Mouse (Mus musculus) midbrain, embryonic 14.5 days (tissue): ENCODE data around the gene F7. TPM values are rescaled to one million over a fixed set of nuclear protein-coding genes. Genes with fewer than 3 reads are reported as not detected.

Source experiments
- ATAC-seq: fragments of 200-750 bp; cut with Nextera tagmentation; 2 replicates; pipeline ENCODE4 v1.8.0; 2017; ENCODE audit warnings: moderate number of reproducible peaks, moderate library complexity; ENCODE audit not compliant: low FRiP score, low TSS enrichment
- DNase-seq: peaks from one replicate; pipeline ENCODE4 v3.0.0-alpha.2; 2015
- H3K27ac ChIP-seq: fragments of 300-500 bp; sonication (generic); replicated peaks from 2 replicates; pipeline ENCODE4 v1.5.1; 2014; ENCODE audit warnings: mild to moderate bottlenecking, low read depth, low read length, moderate library complexity
- H3K27me3 ChIP-seq: fragments of 300-500 bp; sonication (generic); 2 replicates; pipeline ENCODE4 v1.6.1; 2014; ENCODE audit warnings: low read length, control low read depth, mixed read lengths; ENCODE audit not compliant: control insufficient read depth, insufficient read depth
- H3K36me3 ChIP-seq: fragments of 300-500 bp; sonication (generic); 2 replicates; pipeline ENCODE4 v1.6.1; 2014; ENCODE audit warnings: low read length, control low read depth; ENCODE audit not compliant: control insufficient read depth, insufficient read depth
- H3K4me1 ChIP-seq: fragments of 300-500 bp; sonication (generic); 2 replicates; pipeline ENCODE4 v1.6.1; 2014; ENCODE audit warnings: mild to moderate bottlenecking, antibody characterized with exemption, low read length, control low read depth; ENCODE audit not compliant: control insufficient read depth, insufficient read depth
- H3K4me2 ChIP-seq: fragments of 300-500 bp; sonication (generic); 2 replicates; pipeline ENCODE4 v1.6.1; 2014; ENCODE audit warnings: mild to moderate bottlenecking, low read length, moderate library complexity
- H3K4me3 ChIP-seq: fragments of 300-500 bp; sonication (generic); replicated peaks from 2 replicates; pipeline ENCODE4 v1.5.1; 2014; ENCODE audit warnings: low read depth, low read length
- H3K9ac ChIP-seq: fragments of 300-500 bp; sonication (generic); replicated peaks from 2 replicates; pipeline ENCODE4 v1.6.1; 2014; ENCODE audit warnings: mild to moderate bottlenecking, low read length, moderate library complexity
- H3K9me3 ChIP-seq: fragments of 300-500 bp; sonication (generic); 2 replicates; pipeline ENCODE4 v1.6.1; 2016; ENCODE audit warnings: low read length, control low read depth, mixed read lengths; ENCODE audit not compliant: control insufficient read depth
- WGBS: fragments of 180-500 bp; shearing (Covaris S2); extraction: QIAGEN DNeasy Blood & Tissue Kit; methylation state at CpG from one replicate; pipeline ENCODE4 v1.1.7; 2014; 5-methylcytosine and 5-hydroxymethylcytosine counted together
- polyA plus RNA-seq: library from polyadenylated mRNA; unstranded; fragments of >200 nt; fragmentation: Nextera tagmentation; extraction: Ambion mirVana; gene quantifications from 2 replicates; pipeline ENCODE4 v1.2.1, GENCODE M21; 2014

F7 gene
- not detected in 2 replicates for polyA plus RNA-seq

DNA sequence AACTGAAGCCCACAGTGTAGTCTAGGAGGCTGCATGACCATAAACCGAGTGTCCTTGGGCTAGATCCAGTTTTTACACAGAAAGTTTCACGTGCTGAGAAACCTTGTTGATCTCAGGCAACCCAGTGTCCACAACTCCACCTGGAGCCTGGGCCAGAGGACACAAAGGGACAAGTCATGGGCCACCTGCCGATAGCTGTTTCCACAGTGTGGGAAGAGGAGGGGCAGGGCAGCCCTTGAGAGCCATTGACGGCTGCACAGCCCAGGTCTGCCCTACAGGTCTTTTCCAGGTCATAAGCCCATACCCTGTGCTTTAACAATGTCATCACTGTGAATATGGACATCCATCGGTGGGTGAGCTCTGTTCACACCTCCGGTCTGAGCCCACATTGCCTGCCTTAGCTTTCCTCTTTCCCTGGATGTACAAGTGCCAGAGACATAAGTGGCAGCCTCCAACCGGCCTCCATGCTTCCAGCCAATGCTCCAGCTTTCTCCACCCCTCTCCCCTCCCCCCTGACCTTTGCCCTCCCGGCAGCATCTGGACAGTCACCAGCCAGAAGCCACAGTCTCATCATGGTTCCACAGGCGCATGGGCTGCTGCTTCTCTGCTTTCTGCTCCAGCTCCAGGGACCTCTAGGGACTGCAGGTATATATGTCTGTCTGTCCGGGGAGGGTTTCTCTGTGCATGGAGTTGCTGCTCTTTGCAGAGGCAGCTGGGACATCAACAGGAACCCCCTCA is at the start of gene F7:
Gene F7, plus strand, starts transcription at position 548 of the 738 bp plus-strand sequence.
- WGBS: 68% methylated on average over 10 of the region's 10 CpGs

DNA sequence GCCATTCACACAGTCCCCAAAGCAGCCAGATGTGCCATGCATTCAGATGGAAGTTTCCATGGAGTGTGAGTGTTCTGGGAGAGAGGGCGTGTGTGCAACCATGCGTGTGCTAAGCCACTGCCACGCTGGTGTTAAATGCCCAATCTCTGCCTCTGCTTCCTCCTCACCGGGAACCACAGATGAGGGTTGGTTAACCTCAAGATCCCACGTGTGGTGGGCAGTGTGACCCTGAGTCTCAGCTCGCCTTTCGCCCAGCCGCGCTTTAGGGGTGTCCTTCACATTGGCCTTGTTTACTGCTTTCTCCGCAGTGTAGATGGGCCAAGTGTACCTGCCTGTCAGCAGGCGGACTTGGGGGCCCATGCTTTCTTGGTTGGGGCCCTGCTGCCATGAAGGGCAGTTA is 49.5 kb upstream of the F7 start:
- ATAC-seq: no peak
- Histone ChIP-seq H3K4me1 (no peaks in the 10 kb centered on the region), H3K27me3 (no peaks in the 10 kb centered on the region), H3K9ac (no peak overlapping the region), H3K4me2 (no peak overlapping the region), H3K27ac (no peak overlapping the region), H3K36me3 (peaks cover 84% of the 10 kb centered on the region), H3K9me3 (no peaks in the 10 kb centered on the region), H3K4me3 (no peak overlapping the region)
- WGBS: 83% methylated on average over 11 of the region's 11 CpGs
- DNase-seq: no peak

More for the DNA sequence above, at the start of gene F7:
- Histone ChIP-seq H3K27ac (no peak within 1 kb of the TSS), H3K4me1 (no peaks in the 10 kb centered on the region), H3K9me3 (no peaks in the 10 kb centered on the region), H3K4me3 (no peak within 1 kb of the TSS), H3K9ac (no peak within 1 kb of the TSS), H3K4me2 (no peak within 1 kb of the TSS), H3K36me3 (peaks cover 10% of the 10 kb centered on the region), H3K27me3 (no peaks in the 10 kb centered on the region)
- ATAC-seq (no peak), DNase-seq (no peak)

DNA sequence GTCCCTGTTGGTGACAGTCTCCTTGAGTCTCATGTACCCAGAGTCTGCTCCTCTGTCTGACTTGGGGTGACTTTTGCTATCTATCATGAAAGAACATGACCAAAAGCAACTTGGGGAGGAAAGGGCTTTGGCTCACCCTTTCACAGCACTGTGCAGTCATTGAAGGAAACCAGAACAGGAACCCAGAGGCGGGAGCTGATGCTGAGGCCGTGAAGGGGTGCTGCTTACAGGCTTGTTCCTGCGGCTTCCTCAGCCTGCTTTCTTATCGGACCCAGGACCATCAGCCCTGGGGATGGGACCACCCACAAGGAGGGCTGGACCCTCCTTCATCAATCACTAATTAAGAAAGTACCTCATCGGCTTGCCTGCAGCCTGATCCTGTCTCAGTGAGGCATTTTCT is 49.1 kb upstream of the F7 start:
- Histone ChIP-seq H3K4me1 (no peaks in the 10 kb centered on the region), H3K27me3 (no peaks in the 10 kb centered on the region), H3K27ac (no peak overlapping the region), H3K4me2 (no peak overlapping the region), H3K4me3 (no peak overlapping the region), H3K36me3 (peaks cover 86% of the 10 kb centered on the region), H3K9me3 (no peaks in the 10 kb centered on the region), H3K9ac (no peak overlapping the region)
- WGBS: 80% methylated on average over 5 of the region's 5 CpGs
- DNase-seq (no peak), ATAC-seq (no peak)

DNA sequence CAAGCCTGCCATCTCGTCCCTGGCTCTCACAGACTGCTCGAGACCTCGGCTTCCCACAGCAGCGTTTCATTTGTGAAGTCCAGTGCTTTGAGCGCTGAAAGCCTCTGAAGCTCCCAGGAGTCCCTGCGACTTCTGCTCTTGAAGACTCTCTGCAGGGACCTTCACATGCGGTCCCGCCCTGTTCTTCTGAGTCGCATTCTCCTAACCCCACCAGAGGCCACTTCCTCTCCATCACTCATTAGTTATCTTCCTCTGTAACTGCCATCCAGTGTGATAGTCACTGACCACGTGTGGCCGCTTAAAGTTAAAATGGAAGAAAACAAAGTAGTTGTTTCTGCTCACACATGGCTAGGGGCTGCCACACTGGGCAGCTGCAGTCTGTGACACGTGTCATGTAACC is 48.5 kb upstream of the F7 start:
- Histone ChIP-seq H3K4me3 (no peak overlapping the region), H3K36me3 (peaks cover 91% of the 10 kb centered on the region), H3K9me3 (no peaks in the 10 kb centered on the region), H3K4me1 (no peaks in the 10 kb centered on the region), H3K27me3 (no peaks in the 10 kb centered on the region), H3K9ac (no peak overlapping the region), H3K27ac (no peak overlapping the region), H3K4me2 (no peak overlapping the region)
- no peak for ATAC-seq
- WGBS: 88% methylated on average over 12 of the region's 12 CpGs
- DNase-seq: no peak

DNA sequence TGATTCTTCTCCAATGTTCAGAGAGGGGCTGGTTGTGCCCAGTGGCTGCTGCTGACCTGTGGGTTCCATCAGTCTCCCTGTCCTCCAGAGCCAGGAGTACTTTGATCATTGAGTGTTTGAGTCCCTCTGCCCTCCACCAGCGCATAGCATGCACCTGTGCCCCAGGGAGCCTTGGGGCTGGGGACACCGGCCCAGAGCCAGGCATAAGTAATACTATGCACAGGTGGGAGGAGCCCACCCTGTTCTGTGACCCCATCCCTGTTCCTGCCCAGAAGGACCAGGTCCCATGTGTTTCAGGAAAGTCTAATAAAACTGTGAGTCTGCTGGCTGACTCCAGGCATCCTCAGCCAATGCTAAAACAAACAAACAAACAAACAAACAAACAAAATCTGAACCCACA is 47.5 kb upstream of the F7 start:
- DNase-seq: no peak

DNA sequence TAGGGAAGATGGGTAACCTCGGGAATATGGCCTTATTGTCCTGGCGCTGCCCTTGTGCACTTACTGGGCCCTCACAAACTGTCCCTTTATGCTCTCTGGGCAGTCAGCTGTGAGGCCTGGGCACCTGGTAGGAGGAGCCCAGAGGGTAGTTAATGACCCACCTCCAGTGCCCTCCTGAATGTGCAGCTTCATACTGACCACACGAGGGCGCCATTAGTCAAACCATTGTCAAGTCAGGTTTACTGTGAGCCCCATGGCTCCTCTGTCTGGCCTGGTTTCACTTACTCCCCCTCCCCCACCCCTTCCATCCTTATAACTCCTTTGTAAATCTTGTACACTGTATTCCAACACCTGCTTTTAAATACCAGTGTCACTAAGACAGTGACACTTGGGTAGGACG is 47.1 kb upstream of the F7 start:
- Histone ChIP-seq H3K4me3 (no peak overlapping the region), H3K9me3 (no peaks in the 10 kb centered on the region), H3K27ac (no peak overlapping the region), H3K36me3 (peaks cover 89% of the 10 kb centered on the region), H3K27me3 (no peaks in the 10 kb centered on the region), H3K4me1 (no peaks in the 10 kb centered on the region), H3K4me2 (no peak overlapping the region), H3K9ac (no peak overlapping the region)
- peak; percentile 76 for DNase-seq
- peak; percentile 64; the same call in 1 of the 2 replicates for ATAC-seq
- 36% methylated on average over 5 of the region's 5 CpGs for WGBS

More for the DNA sequence above, 47.5 kb upstream of the F7 start:
- no peak overlapping the region for H3K27ac ChIP-seq
- 69% methylated on average over 2 of the region's 2 CpGs for WGBS
- H3K9ac ChIP-seq: no peak overlapping the region
- H3K4me1 ChIP-seq: no peaks in the 10 kb centered on the region
- H3K4me2 ChIP-seq: no peak overlapping the region
- no peak overlapping the region for H3K4me3 ChIP-seq
- H3K27me3 ChIP-seq: no peaks in the 10 kb centered on the region
- no peaks in the 10 kb centered on the region for H3K9me3 ChIP-seq
- H3K36me3 ChIP-seq: peaks cover 91% of the 10 kb centered on the region
- no peak for ATAC-seq

DNA sequence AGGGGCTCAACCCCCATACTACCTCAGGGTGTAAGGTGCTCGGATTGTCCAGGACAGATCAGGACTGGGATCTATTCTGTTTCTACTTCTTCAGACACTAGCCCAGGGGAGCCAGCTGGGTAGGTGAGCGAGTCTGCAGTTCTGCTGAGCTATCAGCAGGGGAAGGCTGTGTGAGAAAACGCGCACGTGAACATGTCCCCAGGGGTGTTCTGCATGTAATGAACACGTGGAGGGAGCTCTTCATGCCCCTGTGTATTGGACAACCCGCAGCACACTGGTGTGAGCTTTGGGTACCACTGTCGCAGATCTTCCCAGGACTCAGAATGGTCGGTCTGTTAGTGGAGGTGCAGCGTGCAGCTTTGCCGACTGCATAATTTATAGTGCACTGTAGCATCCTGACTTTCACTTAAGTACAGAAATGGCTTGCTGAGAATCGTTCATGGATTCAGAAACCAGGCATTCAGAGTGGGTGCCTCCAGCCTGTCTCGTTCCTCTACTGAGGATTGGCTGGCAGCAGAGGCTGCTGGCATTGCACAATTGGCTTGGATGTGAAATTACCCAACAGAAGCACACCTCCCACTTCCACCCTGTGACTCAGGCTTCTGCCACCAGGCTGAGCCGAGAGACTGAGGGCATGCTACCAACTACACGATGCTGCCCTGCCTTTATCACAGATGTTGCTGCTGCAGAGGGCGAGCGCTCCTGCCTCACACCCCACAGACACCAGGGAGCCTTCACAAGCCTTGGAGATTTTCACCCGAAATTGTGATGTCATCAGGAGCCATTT is 42.0 kb upstream of the F7 start:
- no peaks in the 10 kb centered on the region for H3K9me3 ChIP-seq
- ATAC-seq (no peak), DNase-seq (no peak)
- 84% methylated on average over 18 of the region's 18 CpGs for WGBS
- no peak overlapping the region for H3K27ac ChIP-seq
- H3K4me3 ChIP-seq: no peak overlapping the region
- H3K9ac ChIP-seq: no peak overlapping the region
- H3K36me3 ChIP-seq: peaks cover 87% of the 10 kb centered on the region
- H3K4me2 ChIP-seq: no peak overlapping the region
- no peaks in the 10 kb centered on the region for H3K27me3 ChIP-seq
- no peaks in the 10 kb centered on the region for H3K4me1 ChIP-seq

DNA sequence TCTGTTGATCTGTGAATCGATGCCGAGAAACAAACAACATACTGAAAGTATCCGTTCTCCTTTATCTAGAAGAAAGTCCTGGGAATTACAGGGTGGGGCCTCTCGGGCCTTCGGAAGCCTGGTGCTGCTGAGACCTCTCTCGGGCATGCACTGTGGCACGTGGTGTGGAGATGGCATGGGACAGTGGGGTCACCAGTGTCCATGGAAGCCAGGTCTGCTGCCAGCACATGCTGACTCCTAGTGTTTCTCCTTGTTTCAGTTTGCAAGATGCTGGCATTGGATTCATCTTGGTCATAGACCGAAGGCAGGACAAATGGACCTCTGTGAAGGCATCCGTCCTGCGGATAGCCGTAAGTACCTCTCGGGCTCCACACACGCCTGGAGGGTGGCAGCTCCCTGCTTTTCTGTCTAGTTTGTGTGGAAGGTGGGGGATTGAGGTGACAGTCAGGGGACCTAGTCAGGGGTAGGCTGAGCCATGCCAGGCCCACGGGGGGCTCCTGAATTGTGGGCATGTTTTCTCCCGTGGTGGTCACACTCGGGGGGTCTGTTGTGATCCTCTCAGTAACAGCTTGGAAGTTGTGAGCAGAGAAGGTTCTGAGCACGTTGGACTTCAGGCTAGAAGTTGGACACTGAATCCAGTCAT is 41.1 kb upstream of the F7 start:
- WGBS: 92% methylated on average over 17 of the region's 17 CpGs
- ATAC-seq: no peak

More for the DNA sequence above, 41.1 kb upstream of the F7 start:
- DNase-seq: no peak
- Histone ChIP-seq H3K27me3 (no peaks in the 10 kb centered on the region), H3K9me3 (no peaks in the 10 kb centered on the region), H3K4me1 (no peaks in the 10 kb centered on the region), H3K27ac (no peak overlapping the region), H3K4me2 (no peak overlapping the region), H3K9ac (no peak overlapping the region), H3K4me3 (no peak overlapping the region), H3K36me3 (peaks cover 86% of the 10 kb centered on the region)
